Mouse (Mus musculus) cerebellum, adult 9-11 months (tissue): Measurements from ENCODE around the gene Ppp2r3a.

ENCODE experiments used
- DNase-seq: peaks from one replicate; pipeline ENCODE4 v3.0.0; 2022

The Ppp2r3a gene

DNA sequence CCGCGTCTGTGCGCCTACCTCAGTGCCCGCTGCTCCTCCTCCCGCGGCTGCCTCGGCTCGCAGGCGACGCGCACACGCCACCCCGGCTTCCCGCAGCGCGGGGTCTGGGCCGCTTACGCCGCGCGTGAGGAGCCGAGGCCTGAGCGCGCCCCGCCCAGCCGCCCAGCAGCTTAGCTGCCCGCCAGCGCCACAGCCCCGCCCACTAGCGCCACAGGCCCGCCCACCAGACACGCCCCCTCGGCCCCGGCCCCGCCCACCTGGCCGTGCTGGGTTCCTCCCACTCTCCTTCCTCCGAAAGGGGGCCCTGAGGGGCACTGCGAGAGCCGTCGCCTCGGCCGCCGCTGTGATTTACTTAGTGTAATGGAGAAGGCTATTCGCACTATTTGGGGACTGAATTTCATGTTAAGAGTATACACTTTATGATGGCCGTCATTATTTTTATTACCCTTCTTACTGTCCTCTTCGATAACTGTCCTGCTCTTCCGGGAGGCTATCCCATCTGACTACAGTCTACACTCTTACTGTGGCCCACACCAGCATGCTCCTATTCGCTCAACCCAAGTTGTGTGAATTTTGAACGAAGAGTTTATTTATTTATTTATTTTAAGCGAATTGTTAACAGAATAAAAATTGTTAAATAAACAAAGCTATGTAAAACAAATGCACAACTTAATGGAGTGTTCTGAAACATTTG is at the start of gene Ppp2r3a:
Ppp2r3a (minus strand) TSS at position 152 of the 694 bp plus-strand sequence.
- DNase-seq: peak; percentile 92

DNA sequence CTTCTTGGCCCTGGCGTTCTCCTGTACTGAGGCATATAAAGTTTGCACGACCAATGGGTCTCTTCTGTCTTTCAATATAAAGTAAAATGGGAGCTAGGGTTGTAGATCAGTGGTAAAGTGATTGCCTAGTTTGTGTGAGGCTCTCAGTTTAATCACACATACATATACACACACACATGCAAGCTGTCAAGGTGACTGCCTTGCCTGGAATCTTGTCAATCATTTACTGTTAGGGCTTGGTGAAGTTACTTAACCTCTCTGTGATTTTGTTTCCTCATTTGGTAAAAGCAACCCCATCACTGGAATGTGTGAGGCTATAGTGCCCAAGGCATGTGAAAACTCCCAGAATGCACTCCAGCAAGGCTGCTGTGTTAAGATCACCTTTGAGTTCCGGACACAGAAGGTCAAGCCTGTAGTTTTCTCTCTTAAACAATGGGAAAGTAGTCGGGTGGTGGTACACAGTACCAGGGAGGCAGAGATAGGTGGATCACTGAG is 48.9 kb upstream of the Ppp2r3a start:
- no peak for DNase-seq

DNA sequence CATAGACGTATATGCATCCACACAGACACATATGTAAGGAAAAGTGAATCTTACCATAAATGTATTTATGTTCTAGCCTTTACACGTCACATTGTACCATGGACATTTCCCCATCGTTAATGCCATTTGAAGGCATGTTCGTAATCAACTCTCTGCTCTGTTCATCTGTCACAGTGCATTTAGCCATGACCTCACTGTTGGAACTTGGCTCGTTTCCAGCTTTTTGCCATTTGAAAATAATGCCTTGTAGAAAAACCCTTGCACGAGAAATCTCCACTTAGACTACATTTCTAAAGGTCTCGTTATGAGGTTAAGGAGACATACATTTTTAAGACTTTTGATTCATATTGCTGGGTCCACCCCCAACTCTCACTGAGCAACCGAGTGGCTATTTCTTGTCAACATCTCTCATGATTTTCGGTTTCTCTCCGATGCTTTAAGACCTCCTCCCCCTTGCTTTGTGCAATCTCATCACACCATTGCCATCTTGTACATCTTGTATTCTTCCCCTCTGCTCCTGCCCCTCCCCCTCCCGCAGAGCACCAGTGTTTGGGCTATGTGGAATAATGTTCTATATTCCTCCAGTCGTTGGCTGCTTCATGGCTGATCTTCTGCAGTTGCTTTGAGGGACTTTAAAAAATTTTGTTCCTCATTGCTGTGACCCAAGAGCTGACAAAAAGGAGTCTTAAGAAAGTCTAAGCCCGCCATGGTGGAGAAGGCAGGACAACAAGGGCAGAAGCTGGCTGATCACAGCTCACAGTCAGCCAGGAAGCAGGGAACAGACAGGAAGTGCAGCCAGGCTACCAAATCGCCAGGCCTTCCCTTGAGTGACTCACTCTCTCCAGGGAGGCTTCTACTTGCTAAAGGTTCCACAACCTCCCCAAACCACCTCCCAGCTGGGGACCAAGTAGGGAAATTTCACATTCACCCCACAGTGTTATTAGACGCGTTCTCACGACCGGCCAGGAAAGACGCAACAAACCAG is 40.4 kb upstream of the Ppp2r3a start:
- DNase-seq: peak; percentile 14

DNA sequence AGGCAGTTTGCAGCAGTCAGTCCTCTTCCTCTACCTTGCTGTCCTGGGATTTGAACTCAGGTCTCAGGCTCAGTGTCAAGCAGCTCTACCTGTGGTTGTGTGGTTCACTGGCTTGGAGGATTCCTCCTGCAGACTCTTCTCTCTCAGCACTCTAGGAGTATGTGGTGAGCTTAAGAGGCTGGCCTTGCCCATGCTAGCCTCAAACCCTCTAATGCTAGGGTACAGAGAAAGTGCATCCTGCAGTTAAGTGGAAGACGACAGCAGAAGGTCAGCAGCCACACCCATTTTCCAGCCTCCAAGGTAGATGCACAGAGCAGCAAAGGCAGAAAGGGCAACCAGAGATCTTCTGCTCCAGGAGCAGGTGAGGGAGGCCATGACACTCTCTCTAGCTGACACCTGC is 39.3 kb upstream of the Ppp2r3a start:
- no peak for DNase-seq

DNA sequence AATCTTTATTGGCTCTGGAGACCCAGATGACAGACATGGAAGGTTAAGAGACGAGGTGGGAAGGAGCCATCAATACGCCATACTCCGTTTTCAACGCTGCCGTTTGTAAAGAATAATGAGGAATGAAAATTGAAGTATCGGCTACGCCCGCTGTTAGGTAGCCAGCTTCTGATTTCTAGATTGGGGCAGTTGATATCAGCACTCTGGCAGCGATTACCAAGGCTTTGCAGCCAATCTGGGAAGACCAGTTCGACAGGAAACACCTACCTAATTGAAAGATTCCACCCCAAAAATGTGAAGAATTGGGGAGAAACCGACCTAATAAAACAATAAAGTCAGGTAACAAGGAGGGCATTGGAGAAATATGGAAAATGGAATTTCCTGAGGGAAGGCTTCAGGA is 38.2 kb upstream of the Ppp2r3a start:
- no peak for DNase-seq

DNA sequence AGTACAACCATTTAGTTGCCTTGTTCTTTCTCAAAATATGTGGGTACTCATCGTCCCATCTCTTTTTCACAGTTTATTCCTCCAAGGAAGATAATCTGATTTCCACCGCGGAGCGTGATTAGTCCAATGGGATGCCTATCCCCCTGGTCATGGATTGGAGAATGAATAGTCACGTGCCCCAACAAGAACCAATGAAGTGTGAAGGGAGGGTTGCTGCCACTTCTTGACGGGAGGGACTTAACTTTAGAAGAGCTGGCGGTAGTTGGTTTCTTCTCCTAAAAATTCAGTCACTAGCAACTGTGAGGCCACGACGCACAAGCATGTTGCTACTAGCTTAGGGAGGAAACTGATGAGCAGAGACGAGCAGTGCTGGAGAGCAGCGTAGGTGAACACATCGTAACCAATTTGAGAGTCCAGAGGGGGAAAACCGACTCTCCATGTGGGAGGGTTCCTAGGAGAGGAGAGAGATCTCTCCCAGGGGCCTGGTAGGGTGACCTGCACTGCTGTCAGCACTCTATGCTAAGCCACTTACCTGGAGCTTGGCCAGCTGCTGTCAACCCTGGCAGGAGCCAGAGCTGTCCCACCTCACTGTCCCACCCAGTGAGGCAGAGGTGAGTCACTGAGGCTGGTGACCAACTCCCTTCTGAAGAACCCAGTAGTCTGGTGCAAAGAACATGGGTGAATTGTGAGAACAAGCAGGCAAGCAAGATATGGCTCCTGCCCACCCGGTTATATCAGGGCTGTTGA is 37.5 kb upstream of the Ppp2r3a start:
- no peak for DNase-seq

DNA sequence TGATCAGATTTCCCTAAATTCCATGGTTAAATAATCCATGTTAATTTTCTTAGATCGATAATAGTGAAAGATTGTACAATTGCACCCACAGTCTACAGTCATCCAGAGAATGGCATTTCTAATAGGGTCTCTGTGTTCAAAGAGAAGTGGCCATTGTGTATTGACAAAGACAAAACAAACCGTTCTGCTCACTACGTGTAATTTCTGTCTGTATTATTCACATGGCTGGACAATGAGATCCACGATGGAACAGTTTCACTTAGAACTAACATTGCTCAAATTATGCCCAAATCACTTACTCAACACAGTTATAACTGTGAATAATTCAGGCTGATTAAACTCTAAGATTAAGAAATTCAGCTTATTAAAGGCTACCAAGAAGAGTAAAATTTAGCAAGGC is 35.2 kb upstream of the Ppp2r3a start:
- no peak for DNase-seq

DNA sequence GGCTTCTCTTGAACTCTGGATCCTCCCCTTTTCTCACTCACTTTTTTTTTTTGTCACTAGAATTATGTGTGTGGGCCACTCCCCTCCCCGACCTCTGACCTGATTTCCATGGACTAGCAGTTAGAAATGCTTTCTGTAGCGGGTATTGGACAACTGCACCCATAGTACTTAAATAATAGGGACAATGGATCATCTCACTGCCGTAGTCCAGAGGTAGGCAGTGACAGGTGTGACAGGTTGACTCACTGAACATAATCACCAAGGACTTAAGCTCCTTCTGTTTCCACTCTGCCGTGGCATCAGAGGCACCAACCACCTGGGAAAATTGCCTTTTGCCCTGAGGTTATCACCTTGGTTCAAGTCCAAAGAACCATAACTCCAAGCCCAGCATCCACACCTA is 32.5 kb upstream of the Ppp2r3a start:
- DNase-seq: no peak

DNA sequence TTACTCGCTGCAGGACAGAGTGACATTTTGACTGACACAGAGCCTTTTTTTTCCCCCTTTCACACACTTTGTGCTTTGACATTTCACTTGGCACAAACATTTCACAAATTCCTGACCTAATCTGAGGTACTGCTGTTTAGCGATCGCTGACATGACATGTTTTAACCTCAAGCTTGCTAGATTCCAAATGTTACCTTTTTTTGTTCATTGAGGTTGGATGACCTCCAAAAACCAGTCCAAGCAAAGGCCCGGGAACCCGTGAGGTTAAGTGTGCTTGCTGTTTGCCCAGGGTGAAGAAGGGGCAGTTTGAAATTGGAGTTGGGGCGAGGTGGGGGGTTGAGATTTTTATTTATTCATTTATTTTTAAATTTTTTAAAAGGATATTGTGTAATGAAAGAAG is 31.1 kb upstream of the Ppp2r3a start:
- no peak for DNase-seq

DNA sequence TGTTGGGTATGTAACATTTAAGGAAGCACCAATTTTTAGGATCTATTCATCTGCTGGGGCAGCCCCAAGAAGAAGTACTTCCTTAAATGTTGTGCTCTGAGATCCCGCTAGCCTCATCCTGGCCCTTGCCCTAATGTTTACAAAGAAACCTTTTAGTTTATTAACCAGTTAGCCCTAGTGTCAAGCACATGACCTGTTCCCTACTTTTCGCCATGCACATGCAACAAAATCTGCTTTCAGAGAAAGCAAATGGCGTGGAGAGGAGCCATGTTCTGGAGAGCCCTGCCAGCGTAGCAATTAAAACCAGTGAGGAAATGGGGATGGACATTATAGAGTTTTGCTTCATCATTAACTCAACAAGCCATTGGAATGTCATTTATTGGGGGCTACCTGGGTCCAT is 30.3 kb upstream of the Ppp2r3a start:
- DNase-seq: no peak

DNA sequence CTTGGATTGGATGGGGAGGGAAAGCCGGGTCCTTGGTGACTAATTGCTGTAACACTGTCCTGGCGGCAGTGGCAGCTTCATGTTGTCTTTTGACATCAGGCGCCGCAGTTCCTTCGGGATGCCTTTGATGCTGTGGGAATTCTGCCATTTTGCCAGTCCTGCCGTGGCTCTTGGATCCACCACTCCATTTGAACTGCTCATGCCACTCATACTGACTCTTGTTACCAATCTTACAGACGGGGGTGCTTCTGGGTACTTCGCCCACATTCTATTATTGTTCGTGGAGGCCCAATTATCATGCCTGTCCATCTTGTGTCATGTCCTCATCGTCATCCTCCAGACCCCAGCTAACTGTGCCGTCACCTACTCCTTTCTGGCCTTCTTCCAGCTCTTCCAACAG is 29.7 kb upstream of the Ppp2r3a start:
- no peak for DNase-seq

DNA sequence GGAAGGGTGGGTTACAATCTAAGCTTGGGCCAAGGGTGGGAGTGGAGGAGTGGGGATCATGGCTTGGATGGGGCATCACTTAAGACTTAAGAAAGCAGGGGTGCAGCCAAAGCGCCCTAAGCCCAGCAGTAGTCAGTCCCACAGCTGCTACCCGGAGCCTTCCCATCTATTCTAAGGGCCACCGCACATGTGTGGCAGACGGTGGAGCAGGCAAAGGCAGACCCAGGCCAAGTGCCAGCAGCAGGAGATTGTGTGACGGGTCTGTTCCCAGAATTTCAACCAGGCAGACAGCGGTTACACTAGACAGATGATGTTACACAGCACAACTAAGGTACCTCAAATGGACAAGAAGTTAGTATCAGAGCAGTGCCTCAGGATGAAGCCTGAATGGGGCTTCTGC is 29.3 kb upstream of the Ppp2r3a start:
- no peak for DNase-seq

DNA sequence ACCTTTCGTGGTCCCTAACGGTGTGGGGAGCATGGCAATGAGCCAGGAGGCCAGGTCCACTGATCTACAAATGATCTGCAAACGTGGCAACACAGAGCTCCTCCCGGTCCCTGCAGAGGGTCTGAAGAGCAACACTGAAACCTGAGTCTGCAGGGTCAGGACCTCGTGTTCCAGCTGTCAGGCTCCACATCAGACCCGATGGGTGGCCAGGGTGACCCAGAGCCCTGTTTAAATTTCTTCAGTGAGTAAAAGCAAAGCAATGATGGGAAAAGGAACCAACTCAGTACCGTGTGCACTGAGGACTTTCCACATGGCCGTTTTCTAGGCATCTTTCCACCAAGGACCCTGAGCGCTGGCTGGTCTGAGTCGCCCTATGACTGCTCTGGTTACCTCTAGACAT is 28.6 kb upstream of the Ppp2r3a start:
- DNase-seq: no peak

DNA sequence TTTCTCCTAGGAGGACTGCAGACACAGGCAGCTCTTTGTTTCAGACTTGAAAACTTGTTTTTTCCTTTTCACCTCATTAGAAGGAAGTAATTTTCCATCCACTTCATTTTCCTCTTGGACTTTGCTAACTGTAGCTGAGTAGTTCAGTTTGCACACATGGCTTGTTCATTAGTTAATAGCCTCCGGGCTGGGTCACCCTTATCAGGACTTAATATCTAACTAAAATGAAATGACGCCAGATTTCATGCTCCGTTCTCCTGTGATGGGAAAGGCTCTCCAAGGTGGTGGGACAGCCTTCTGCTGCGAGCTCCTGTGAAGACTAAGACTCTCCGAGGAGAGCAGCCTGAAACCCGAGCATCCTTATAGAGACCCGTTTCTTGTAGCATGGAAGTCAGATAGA is 21.1 kb upstream of the Ppp2r3a start:
- DNase-seq: no peak

DNA sequence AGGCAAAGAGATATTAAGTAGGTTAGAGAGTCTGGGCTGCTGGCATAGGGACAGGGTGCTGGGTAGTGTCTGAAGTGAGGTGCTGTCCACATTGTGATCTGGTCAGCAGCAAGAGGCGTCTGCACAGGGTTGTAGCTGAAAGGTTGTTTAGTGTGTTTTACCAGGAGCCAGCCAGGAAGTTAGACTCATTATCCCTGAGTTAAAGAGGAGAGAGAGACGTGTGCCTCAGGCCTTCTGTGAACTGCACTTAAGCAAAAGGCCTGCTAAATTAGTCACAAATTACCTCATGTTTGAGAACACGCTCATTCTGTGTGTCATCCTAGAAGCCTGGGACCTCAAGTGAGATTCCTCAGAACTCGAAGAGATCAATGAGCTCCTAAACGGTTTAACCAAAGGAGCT is 18.4 kb upstream of the Ppp2r3a start:
- DNase-seq: no peak

DNA sequence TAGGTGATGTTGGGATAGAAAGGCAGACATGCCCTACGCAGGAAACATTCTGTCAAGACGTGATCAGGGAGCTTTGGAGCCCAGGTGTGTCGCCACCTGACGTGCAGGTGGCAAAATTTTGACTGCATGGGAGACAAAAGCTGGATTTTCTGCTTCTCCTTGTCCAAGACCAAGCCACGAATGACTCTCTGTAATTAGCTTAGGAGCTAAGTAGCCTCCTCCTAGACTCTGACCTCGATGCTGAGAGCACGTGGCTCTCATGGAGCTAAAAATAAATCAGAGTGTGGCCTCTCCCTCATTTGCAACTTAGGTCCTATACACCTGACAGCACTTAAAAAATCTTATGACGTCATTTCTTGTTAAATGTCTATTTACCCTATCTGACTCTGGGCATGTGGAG is 14.4 kb upstream of the Ppp2r3a start:
- no peak for DNase-seq

DNA sequence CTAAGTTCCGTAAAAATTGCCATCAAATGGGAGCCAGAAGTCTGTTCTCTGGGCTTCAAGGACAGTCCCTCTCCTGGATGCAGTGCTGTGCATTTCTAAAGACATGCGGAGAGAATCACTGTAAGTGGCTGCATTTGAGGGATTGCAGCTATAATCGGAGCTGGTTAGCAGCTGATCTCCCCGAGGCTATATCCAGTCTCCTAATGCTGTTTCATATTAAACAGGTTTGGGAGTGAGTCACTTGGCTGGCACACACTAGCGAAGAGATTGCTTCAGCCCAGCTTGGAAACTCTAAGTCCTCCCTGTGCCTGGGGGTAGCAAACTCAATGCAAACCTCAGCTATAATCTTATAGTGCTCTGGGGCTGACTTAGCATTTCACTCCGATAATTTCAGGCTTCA is 14.0 kb upstream of the Ppp2r3a start:
- DNase-seq: no peak

DNA sequence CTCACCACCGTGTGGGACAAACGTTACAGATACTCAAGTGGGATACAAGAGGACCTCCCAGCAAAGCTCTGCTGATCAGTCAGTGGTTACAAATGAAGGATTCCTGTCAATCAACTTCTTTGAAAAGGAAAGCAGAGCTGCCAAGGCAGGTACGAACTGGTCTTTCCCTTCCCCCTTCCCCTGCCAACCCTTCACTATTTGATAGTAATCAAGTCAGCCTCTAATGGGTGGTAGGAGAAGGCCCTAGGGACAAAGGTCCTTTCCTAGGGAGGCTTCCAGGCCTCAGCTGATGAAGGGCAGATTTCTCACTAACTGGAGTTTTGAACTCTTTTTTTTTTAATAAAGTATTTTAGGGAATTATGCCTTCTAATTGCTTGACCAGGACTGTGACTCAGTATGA is 11.2 kb upstream of the Ppp2r3a start:
- DNase-seq: no peak

DNA sequence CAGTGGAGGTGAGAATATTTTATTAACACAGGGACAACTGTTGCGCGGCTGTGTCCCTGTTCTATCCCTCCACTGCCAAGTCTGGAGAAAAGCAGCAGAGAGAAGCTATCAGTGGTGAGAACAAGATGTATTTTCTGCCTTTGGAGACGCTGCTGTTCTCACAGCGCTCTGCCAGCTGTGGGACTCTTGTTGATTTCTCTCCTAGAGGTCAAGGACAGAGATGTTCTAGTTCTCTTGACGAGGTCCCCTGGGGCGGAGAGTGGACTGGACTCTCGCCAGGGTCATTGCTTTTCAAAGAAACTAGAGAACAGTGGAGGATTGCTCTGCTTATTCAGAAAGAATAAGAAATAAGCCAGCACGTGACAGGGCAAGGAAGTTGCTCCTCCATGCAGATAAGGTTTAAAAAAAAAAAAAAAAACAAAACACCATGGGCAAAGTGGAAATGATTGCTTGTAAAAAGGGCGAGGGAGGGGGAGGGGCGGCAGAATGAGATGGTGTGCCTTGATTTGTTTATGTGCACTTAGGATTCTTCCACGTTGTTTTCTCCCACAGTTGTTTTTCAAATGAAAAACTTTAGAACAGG is 10.5 kb upstream of the Ppp2r3a start:
- no peak for DNase-seq

DNA sequence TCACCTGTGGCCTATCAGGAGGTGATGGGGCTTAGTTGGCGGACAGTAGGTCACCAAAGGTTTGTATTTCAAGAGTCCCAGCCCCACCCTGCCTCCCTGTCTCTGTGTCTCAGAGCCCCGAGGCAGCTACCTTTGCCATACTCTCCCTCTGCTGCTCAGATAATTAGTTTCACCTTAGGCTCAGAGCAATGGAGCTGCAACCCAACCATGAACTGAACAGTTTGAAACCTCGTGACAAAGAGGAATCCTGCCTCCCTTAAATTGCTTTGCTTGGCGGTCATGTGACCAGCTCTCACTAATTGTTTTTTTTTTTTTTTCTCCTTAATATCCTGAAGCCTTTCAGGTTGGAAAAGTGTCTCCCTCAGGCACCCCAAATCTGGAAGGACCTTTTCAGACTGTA is 9.8 kb upstream of the Ppp2r3a start:
- no peak for DNase-seq

DNA sequence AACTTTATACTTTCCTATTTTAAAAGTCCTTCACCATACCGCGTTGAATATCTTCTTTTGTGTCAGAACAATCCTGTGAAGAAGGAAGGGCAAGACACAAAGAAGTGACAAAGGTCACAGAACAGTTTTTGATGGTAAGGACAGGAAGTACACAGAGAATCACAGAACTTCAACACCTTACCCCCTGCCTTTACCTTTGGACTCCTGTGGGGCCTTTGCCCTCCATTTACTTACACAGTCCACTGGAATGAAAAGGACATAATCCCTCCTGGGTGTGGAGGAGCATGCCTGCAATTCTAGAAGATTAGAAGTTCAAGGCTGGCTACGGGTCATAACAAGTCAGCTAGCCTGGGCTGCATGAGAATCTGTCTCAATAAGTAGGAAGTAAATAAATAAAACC is 1.5 kb upstream of the Ppp2r3a start:
- DNase-seq: no peak

DNA sequence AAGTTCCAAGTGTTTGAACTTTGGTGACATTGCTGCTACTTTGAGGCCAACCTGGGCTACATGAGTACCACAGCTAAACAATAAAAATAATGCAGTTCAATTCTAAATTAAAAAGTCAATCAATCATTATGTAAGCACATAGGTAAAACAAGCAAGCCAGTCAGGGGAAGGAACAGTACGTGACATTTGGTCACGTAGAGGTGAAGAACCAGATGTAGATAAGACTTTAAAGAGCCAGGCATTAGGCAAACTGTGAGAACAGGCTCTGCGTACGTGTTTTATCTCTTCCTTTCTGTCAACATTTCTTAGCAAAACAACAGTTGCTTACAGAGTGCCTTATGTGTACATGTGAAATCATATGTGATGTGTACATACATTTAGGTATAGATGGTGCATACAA is 946 bp upstream of the Ppp2r3a start:
- DNase-seq: no peak
